Mouse (Mus musculus) forebrain, postnatal 0 days (tissue): ENCODE measurements around the gene Hfe. TPM values are rescaled to one million over a fixed set of nuclear protein-coding genes. Genes with fewer than 3 reads are reported as not detected.

Experiments
- ATAC-seq: fragments of 200-750 bp; cut with Nextera tagmentation; 2 replicates; pipeline ENCODE4 v1.8.0; 2017; ENCODE audit warnings: mild to moderate bottlenecking, moderate library complexity
- DNase-seq: peaks from one replicate; pipeline ENCODE4 v3.0.0-alpha.2; 2015
- H3K27ac ChIP-seq: fragments of 300-500 bp; sonication (generic); 2 replicates; pipeline ENCODE4 v1.5.1; 2014; ENCODE audit warnings: low read depth, mild to moderate bottlenecking, antibody characterized with exemption, low read length, moderate library complexity, mixed read lengths
- H3K27me3 ChIP-seq: fragments of 300-500 bp; sonication (generic); 2 replicates; pipeline ENCODE4 v1.6.1; 2014; ENCODE audit warnings: mild to moderate bottlenecking, low read length, mixed read lengths; ENCODE audit not compliant: insufficient read depth
- H3K36me3 ChIP-seq: fragments of 300-500 bp; sonication (generic); 2 replicates; pipeline ENCODE4 v1.6.1; 2014; ENCODE audit warnings: mild to moderate bottlenecking, moderate library complexity; ENCODE audit not compliant: insufficient read depth
- H3K4me1 ChIP-seq: fragments of 300-500 bp; sonication (generic); 2 replicates; pipeline ENCODE4 v1.6.1; 2014; ENCODE audit warnings: antibody characterized with exemption; ENCODE audit not compliant: insufficient read depth
- H3K4me2 ChIP-seq: fragments of 300-500 bp; sonication (generic); 2 replicates; pipeline ENCODE4 v1.6.1; 2014; ENCODE audit warnings: low read depth, mild to moderate bottlenecking, moderate library complexity
- H3K4me3 ChIP-seq: fragments of 300-500 bp; sonication (generic); 2 replicates; pipeline ENCODE4 v1.5.1; 2014; ENCODE audit warnings: low read depth, low read length, mixed read lengths
- H3K9ac ChIP-seq: fragments of 300-500 bp; sonication (generic); 2 replicates; pipeline ENCODE4 v1.6.1; 2014; ENCODE audit warnings: mild to moderate bottlenecking
- H3K9me3 ChIP-seq: fragments of 300-500 bp; sonication (generic); 2 replicates; pipeline ENCODE4 v1.6.1; 2016; ENCODE audit warnings: low read length
- CTCF ChIP-seq: sonication (generic); IDR thresholded peaks from 2 replicates; pipeline ENCODE4 v1.5.1; 2016; ENCODE audit warnings: antibody characterized with exemption, control low read depth, low read depth
- WGBS: fragments of 180-500 bp; shearing (Covaris S2); extraction: QIAGEN DNeasy Blood & Tissue Kit; methylation state at CpG from one replicate; pipeline ENCODE4 v1.1.7; 2014; 5-methylcytosine and 5-hydroxymethylcytosine counted together
- polyA plus RNA-seq: library from polyadenylated mRNA; unstranded; fragments of >200 nt; fragmentation: Nextera tagmentation; extraction: Ambion mirVana; gene quantifications from 2 replicates; pipeline ENCODE4 v1.2.1, GENCODE M21; 2015
- total RNA-seq: library from RNA; depleted of rRNA; stranded (reverse); fragments of >200 nt; gene quantifications from 2 replicates; pipeline ENCODE4 v1.2.3, GENCODE M21; 2014

The Hfe gene
- total and polyA plus RNA-seq, 2 experiments from 2014 or later = 3.6 to 6.0 TPM

DNA sequence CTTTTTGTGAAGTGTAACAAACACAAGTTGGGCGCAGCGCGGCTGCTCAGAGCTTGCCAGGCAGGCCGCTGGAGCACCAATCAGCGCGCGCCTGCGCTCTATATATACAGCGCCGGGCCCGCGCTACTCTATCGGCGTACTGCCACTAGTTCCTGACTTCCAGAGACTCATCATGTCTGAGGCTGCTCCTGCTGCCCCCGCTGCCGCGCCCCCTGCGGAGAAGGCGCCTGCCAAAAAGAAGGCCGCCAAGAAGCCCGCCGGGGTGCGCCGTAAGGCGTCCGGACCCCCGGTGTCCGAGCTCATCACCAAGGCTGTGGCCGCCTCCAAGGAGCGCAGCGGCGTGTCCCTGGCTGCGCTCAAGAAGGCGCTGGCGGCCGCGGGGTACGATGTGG lies 28.0 kb upstream of the Hfe start, which contains the start of gene Hist1h1c:
Hist1h1c (plus strand) TSS at position 132 of the 392 bp plus-strand sequence.
- no peaks in the 10 kb centered on the region for H3K27me3 ChIP-seq
- WGBS = 3% methylated on average over 30 of the region's 38 CpGs
- DNase-seq (peak; percentile 93), ATAC-seq (peak; percentile 93)
- peak within 1 kb of the TSS; percentile 100 for H3K4me2 ChIP-seq
- peaks cover 6% of the 10 kb centered on the region for H3K4me1 ChIP-seq
- peak; percentile 16; the same call in 1 of the 2 replicates for TF ChIP-seq CTCF
- H3K4me3 ChIP-seq = peak within 1 kb of the TSS; percentile 51
- H3K9me3 ChIP-seq = no peaks in the 10 kb centered on the region
- H3K27ac ChIP-seq = peak within 1 kb of the TSS; percentile 80
- no peaks in the 10 kb centered on the region for H3K36me3 ChIP-seq
- H3K9ac ChIP-seq = peak within 1 kb of the TSS; percentile 80

DNA sequence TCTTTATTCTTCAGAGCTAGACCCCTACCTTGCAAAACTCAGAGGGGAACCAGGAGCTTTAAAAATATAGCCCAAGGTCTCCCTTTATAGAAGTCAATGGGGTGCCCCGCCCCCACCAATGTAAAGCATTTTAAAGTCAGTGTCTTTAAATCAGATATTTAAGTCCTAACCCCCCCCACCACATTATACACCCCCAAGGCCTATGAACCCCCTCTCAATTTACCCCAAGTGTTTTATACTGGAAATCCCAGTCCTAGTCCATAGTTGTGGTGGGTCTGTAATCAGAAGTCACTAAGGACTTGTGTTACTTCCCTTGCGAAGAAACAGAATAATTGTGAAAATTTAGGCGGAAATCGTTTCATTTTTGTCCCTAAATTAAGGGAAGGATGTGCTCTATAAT lies 27.4 kb upstream of the Hfe start:
- DNase-seq = peak; percentile 56

DNA sequence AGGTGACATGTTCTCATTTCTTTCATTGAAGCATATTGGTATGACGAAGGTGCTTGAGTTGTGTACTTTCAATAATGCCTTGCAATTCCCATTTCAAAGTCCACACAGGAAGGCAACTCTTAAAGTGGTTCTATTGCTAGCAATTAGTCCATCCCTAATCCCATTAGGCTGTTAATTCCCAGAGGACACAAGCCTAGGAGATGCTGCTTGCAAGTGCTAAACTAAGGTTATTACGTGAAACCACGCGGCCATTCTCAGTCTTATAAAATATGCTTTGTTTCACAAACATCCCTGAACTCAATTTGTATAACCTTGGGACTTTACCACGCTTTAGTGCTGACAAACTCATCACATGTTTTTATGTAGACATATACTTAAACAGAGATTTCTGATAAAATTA lies 26.4 kb upstream of the Hfe start:
- Histone ChIP-seq H3K9me3 (no peaks in the 10 kb centered on the region), H3K9ac (no peak overlapping the region), H3K4me3 (no peak overlapping the region), H3K36me3 (no peaks in the 10 kb centered on the region), H3K27me3 (no peaks in the 10 kb centered on the region), H3K27ac (no peak overlapping the region), H3K4me2 (no peak overlapping the region), H3K4me1 (peaks cover 6% of the 10 kb centered on the region)
- no peak for TF ChIP-seq CTCF
- DNase-seq = no peak
- no peak for ATAC-seq
- WGBS = 90% methylated on average over 5 of the region's 5 CpGs

More for the DNA sequence above, 27.4 kb upstream of the Hfe start:
- 23% methylated on average over 4 of the region's 4 CpGs for WGBS
- TF ChIP-seq CTCF = no peak
- ATAC-seq = no peak
- no peaks in the 10 kb centered on the region for H3K27me3 ChIP-seq
- H3K27ac ChIP-seq = peak overlapping the region; percentile 80
- peak overlapping the region; percentile 80 for H3K9ac ChIP-seq
- H3K4me1 ChIP-seq = peaks cover 6% of the 10 kb centered on the region
- no peaks in the 10 kb centered on the region for H3K9me3 ChIP-seq
- no peaks in the 10 kb centered on the region for H3K36me3 ChIP-seq
- peak overlapping the region; percentile 51 for H3K4me3 ChIP-seq
- H3K4me2 ChIP-seq = peak overlapping the region; percentile 100

DNA sequence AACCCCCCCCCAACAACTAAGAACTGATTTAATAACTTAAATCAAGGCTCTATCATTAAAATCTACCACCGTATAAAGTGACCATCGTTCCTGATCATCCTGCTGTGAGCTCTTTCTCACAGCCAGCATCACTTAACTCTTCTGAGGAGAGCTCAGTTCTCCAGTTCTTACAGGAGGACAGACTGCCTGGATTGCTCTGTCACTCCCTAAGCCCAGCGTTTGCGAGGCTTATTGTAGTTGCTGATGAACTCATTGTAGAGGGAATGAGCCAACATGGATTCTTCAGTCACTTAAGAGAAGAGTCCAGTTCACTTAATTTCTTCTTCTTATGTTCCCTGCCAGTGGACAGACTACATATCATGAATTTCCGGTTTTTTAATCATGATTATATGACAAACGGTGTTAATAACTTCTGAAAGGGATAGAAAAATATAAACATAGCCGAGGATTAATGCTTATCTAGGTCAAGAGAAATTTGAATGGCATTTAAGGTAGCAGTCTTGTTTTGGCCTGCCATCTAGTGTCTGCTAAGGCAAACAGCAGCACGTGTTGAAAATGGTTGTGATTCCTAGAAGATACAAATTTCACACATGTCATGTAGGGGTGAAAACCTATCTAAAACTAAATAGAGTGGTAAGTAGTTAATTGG lies 21.6 kb upstream of the Hfe start:
- Histone ChIP-seq H3K36me3 (no peaks in the 10 kb centered on the region), H3K9ac (no peak overlapping the region), H3K9me3 (no peaks in the 10 kb centered on the region), H3K27me3 (no peaks in the 10 kb centered on the region), H3K4me3 (no peak overlapping the region), H3K4me2 (no peak overlapping the region), H3K27ac (0 out of 2 replicates have a peak overlapping the region, but pooled peaks have one; percentile 35), H3K4me1 (no peaks in the 10 kb centered on the region)
- ATAC-seq (peak; percentile 54; the same call in 1 of the 2 replicates), DNase-seq (peak; percentile 67)
- peak; percentile 88 for TF ChIP-seq CTCF
- WGBS = 22% methylated on average over 8 of the region's 8 CpGs

DNA sequence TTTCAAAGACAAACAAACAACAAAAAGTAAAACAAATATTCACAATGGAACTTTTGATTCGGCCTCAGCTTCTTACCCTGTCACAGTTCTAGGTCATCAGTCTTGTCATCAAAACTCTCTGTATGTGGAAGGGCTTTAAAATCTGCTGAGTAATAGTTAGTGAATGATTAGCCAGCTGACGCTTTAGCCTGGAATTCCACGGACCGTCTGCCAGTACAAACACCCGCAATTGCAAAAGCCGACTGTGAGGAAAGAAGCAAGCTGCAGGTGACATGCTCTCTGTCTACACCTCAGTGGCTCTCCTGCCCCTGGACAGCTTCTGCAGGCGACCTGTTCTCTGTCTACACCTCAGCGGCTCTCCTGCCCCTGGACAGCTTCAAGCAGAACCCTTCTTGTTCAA lies 19.8 kb upstream of the Hfe start:
- Histone ChIP-seq H3K4me2 (no peak overlapping the region), H3K9ac (no peak overlapping the region), H3K27ac (no peak overlapping the region), H3K36me3 (no peaks in the 10 kb centered on the region), H3K27me3 (no peaks in the 10 kb centered on the region), H3K9me3 (no peaks in the 10 kb centered on the region), H3K4me3 (no peak overlapping the region), H3K4me1 (no peaks in the 10 kb centered on the region)
- DNase-seq (no peak), ATAC-seq (no peak)
- TF ChIP-seq CTCF = no peak
- WGBS = 58% methylated on average over 8 of the region's 8 CpGs

DNA sequence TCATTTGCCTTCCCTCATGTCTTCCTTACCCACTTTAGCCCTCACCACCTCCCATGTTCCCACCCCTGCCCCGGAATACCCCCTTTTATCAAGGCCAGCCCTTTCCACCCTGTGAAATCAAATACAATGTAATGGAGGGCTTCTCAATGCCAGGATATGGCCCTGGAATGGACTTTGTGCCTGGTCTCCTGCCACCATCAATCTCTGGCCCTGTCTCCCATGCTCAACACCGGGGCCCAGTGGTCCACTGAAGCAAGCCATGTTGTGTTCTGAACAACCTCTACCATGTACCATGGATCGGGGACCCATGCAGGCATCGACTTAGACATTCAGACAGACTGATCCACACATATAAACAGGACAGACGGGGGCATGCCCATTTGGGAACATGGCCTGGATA lies 19.1 kb upstream of the Hfe start:
- Histone ChIP-seq H3K36me3 (no peaks in the 10 kb centered on the region), H3K9me3 (no peaks in the 10 kb centered on the region), H3K4me3 (no peak overlapping the region), H3K4me2 (no peak overlapping the region), H3K27ac (no peak overlapping the region), H3K4me1 (no peaks in the 10 kb centered on the region), H3K27me3 (no peaks in the 10 kb centered on the region), H3K9ac (no peak overlapping the region)
- no peak for ATAC-seq
- no peak for DNase-seq
- WGBS = 93% methylated on average over 5 of the region's 5 CpGs
- no peak for TF ChIP-seq CTCF

DNA sequence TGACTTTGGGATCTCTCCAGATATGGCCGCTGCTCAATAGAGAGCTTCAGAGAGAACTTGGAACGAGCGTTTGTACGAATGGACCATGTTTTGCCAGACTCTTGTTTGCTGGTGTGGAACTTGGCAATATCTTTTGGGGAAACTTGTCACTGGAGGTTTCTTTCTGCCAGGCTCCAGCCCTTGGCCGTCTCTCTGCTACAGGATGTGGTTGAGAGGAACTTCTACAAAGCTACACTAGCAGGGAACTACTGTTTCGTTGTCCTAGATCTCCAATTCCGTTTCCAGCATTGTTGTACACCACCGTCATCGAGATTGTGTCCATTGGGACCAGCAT lies 18.5 kb upstream of the Hfe start:
- Histone ChIP-seq H3K27me3 (no peaks in the 10 kb centered on the region), H3K4me1 (no peaks in the 10 kb centered on the region), H3K9me3 (no peaks in the 10 kb centered on the region), H3K27ac (no peak overlapping the region), H3K36me3 (no peaks in the 10 kb centered on the region), H3K4me3 (no peak overlapping the region), H3K9ac (no peak overlapping the region), H3K4me2 (no peak overlapping the region)
- 88% methylated on average over 9 of the region's 9 CpGs for WGBS
- no peak for ATAC-seq
- no peak for DNase-seq
- no peak for TF ChIP-seq CTCF
